In genomic region chr1:180873861-180874484, GRCm38 (mm10) we compare ENCODE assay signal across 9 mouse cellular contexts. TPM values are rescaled to one million over a fixed set of nuclear protein-coding genes. Genes with fewer than 3 reads are reported as not detected.
DNase-seq lines count a peak whose midpoint lies in the region; ATAC-seq lines count a peak whose summit lies in the region.
"Had no signal": no experiment of that assay in that cellular context is flagged by ENCODE, and none has a peak within 500 bp of the region (broad histone marks: within the 10 kb centered on the region; RNA-seq: fewer than 3 reads in every experiment).

No protein-coding gene starts in this region.

- no peaks in the 10 kb centered on the region for H3K4me1 ChIP-seq in forebrain, embryonic 14.5 days (ENCODE audit: control insufficient read depth, insufficient read depth, low read length)
- no peaks in the 10 kb centered on the region for H3K4me1 ChIP-seq in forebrain, embryonic 15.5 days
- H3K4me1 ChIP-seq in midbrain, embryonic 13.5 days (replicated peaks): no peaks in the 10 kb centered on the region

- ATAC-seq in forebrain, embryonic 14.5 days: no peak
- no peak for ATAC-seq in forebrain, embryonic 15.5 days (replicated peaks)
- peak; percentile 62; the same call in 1 of the 2 replicates for ATAC-seq in midbrain, embryonic 13.5 days

- H3K36me3 ChIP-seq in forebrain, embryonic 14.5 days (ENCODE audit: control insufficient read depth, insufficient read depth, low read length): no peaks in the 10 kb centered on the region
- H3K36me3 ChIP-seq in forebrain, embryonic 15.5 days: no peaks in the 10 kb centered on the region
- no peaks in the 10 kb centered on the region for H3K36me3 ChIP-seq in midbrain, embryonic 13.5 days

- no peaks in the 10 kb centered on the region for H3K9me3 ChIP-seq in forebrain, embryonic 14.5 days (replicated peaks; ENCODE audit: control insufficient read depth, low read length)
- H3K9me3 ChIP-seq in forebrain, embryonic 15.5 days: no peaks in the 10 kb centered on the region
- H3K9me3 ChIP-seq in midbrain, embryonic 13.5 days: no peaks in the 10 kb centered on the region

- H3K27ac ChIP-seq in forebrain, embryonic 14.5 days (ENCODE audit: low read depth, low read length): no peak overlapping the region
- H3K27ac ChIP-seq in forebrain, embryonic 15.5 days (replicated peaks): no peak overlapping the region
- no peak overlapping the region for H3K27ac ChIP-seq in midbrain, embryonic 13.5 days

- 20% methylated on average over 9 of the region's 9 CpGs for WGBS in forebrain, embryonic 14.5 days
- WGBS in forebrain, embryonic 15.5 days: 20% methylated on average over 9 of the region's 9 CpGs
- 20% methylated on average over 9 of the region's 9 CpGs for WGBS in midbrain, embryonic 13.5 days

- no peak overlapping the region for H3K4me3 ChIP-seq in forebrain, embryonic 14.5 days (ENCODE audit: low read depth, low read length)
- no peak overlapping the region for H3K4me3 ChIP-seq in forebrain, embryonic 15.5 days
- H3K4me3 ChIP-seq in midbrain, embryonic 13.5 days (replicated peaks): no peak overlapping the region
- H3K4me3 ChIP-seq: myocyte had no signal

- H3K27me3 ChIP-seq in forebrain, embryonic 14.5 days (replicated peaks; ENCODE audit: control insufficient read depth, insufficient read depth, low read length): no peaks in the 10 kb centered on the region
- no peaks in the 10 kb centered on the region for H3K27me3 ChIP-seq in forebrain, embryonic 15.5 days
- H3K27me3 ChIP-seq in midbrain, embryonic 13.5 days: no peaks in the 10 kb centered on the region

- peak; percentile 58 for DNase-seq in forebrain, embryonic 14.5 days (ENCODE audit: low spot score)
- peak; percentile 77 for DNase-seq in 3134 (ENCODE audit: extremely low read depth, insufficient read length, low spot score)
- DNase-seq in T-cell, adult 2 months (ENCODE audit: low spot score): peak; percentile 72
- DNase-seq in embryo, embryonic 9.5 days (ENCODE audit: extremely low spot score): peak; percentile 70
- peak; percentile 42 to 76 for DNase-seq in kidney, postnatal 25 days
- DNase-seq in thymus, postnatal 0 days (ENCODE audit: low spot score): peak; percentile 90

- no peak overlapping the region for H3K4me2 ChIP-seq in forebrain, embryonic 14.5 days (ENCODE audit: low read length)
- no peak overlapping the region for H3K4me2 ChIP-seq in forebrain, embryonic 15.5 days (replicated peaks)
- no peak overlapping the region for H3K4me2 ChIP-seq in midbrain, embryonic 13.5 days (replicated peaks)

- H3K9ac ChIP-seq in forebrain, embryonic 14.5 days (ENCODE audit: low read length): no peak overlapping the region
- H3K9ac ChIP-seq in forebrain, embryonic 15.5 days (replicated peaks): no peak overlapping the region
- H3K9ac ChIP-seq in midbrain, embryonic 13.5 days (replicated peaks): no peak overlapping the region

RNA-seq across cellular contexts. Expression of gene Lefty2, which starts 18.9 kb away (rescaled TPM):
- polyA plus RNA-seq in forebrain, embryonic 14.5 days (2014; fragmentation: Nextera tagmentation; extraction: Ambion mirVana): 2.4 and 2.5 TPM in 2 replicates
- 3.7 and 4.5 TPM in 2 replicates for polyA plus RNA-seq in forebrain, embryonic 15.5 days (2015; fragmentation: Nextera tagmentation; extraction: Ambion mirVana)
- polyA plus RNA-seq in midbrain, embryonic 13.5 days (2015; fragmentation: Nextera tagmentation; extraction: Ambion mirVana): 0.27 and 0.31 TPM in 2 replicates
- polyA plus RNA-seq in thymus, postnatal 0 days (2015; fragmentation: Nextera tagmentation; extraction: Ambion mirVana): 0.86 and 0.98 TPM in 2 replicates
- polyA plus RNA-seq: myocyte had no signal

RNA-seq across cellular contexts. Expression of gene Sde2, which starts 23.0 kb away (rescaled TPM):
- 22.7 and 25.5 TPM in 2 replicates for polyA plus RNA-seq in forebrain, embryonic 14.5 days (2014; fragmentation: Nextera tagmentation; extraction: Ambion mirVana)
- 35.7 and 35.9 TPM in 2 replicates for polyA plus RNA-seq in forebrain, embryonic 15.5 days (2015; fragmentation: Nextera tagmentation; extraction: Ambion mirVana)
- 28.8 and 33.6 TPM in 2 replicates for polyA plus RNA-seq in midbrain, embryonic 13.5 days (2015; fragmentation: Nextera tagmentation; extraction: Ambion mirVana)
- 34.4 and 38.7 TPM in 2 replicates for polyA plus RNA-seq in thymus, postnatal 0 days (2015; fragmentation: Nextera tagmentation; extraction: Ambion mirVana)

RNA-seq across cellular contexts. Expression of gene Pycr2, which starts 30.1 kb away (rescaled TPM):
- 83.2 and 94.0 TPM in 2 replicates for polyA plus RNA-seq in forebrain, embryonic 14.5 days (2014; fragmentation: Nextera tagmentation; extraction: Ambion mirVana)
- polyA plus RNA-seq in forebrain, embryonic 15.5 days (2015; fragmentation: Nextera tagmentation; extraction: Ambion mirVana): 85.1 and 88.7 TPM in 2 replicates
- polyA plus RNA-seq in midbrain, embryonic 13.5 days (2015; fragmentation: Nextera tagmentation; extraction: Ambion mirVana): 76.6 and 83.1 TPM in 2 replicates
- polyA plus RNA-seq in thymus, postnatal 0 days (2015; fragmentation: Nextera tagmentation; extraction: Ambion mirVana): 142 and 147 TPM in 2 replicates
